Mouse (Mus musculus) embryonic fibroblast, embryonic 13.5 days (primary cell): ENCODE measurements around the gene Sdk1.

Source experiments
- CTCF ChIP-seq: IDR thresholded peaks from 2 replicates; pipeline ENCODE4 v1.5.1; 2011; ENCODE audit warnings: mild to moderate bottlenecking, control low read depth, low read length, moderate library complexity, borderline replicate concordance; ENCODE audit not compliant: insufficient read depth
- POLR2A ChIP-seq: IDR thresholded peaks from 2 replicates; pipeline ENCODE4 v1.6.1; 2011; ENCODE audit warnings: low read depth, mild to moderate bottlenecking, control low read depth, low read length, moderate library complexity

GRCm38 (mm10) chr5:141698406-141698805 is 457.1 kb downstream of the Sdk1 start:
- TF ChIP-seq POLR2A (no peak), CTCF (no peak)
